Mouse (Mus musculus) adrenal gland, postnatal 4 days (tissue): ENCODE data around the gene Psmb11. TPM values are rescaled to one million over a fixed set of nuclear protein-coding genes. Genes with fewer than 3 reads are reported as not detected.
A peak's percentile ranks its signal among the peaks of the same experiment; 100 is the strongest.

Experiments used
- DNase-seq, 2 experiments: peaks; one replicate each; pipeline ENCODE4 v3.0.0; 2021 to 2022; ENCODE audit warnings: low spot score in 2 of 2, mixed read lengths in 2 of 2
- total RNA-seq, 2 experiments: library from RNA; stranded (reverse); gene quantifications; 2 replicates each; pipeline ENCODE4 v1.2.3; 2021

The Psmb11 gene
- total RNA-seq, 2 experiments from 2014 or later, result not detected

DNA sequence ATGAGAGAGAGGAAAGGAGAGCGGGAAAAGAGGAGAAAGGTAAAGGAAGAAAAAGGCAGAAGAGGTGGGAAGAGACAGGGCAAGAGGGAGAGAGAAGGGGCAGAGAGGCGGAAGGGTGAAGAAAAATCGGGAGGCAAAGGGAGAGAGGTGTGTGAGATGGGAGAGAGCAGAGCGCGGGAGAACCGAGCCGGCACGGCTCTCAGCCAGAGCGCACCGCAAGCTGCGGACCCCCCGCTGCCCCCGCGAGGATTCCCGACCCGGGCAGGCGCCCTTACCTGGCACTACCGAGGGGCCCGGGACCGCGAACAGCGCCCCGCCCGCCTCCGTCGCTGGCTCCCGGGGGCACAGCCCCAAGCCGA lies 19.7 kb downstream of the Psmb11 start, which contains the start of gene Gm17606:
Gm17606 (plus strand) TSS at position 7 of the 359 bp plus-strand sequence.
- DNase-seq, result no peak

- peak; percentile 70 to 80 for DNase-seq
These were observed 20.2 kb downstream of the Psmb11 start, which contains the start of gene Cdh24 for GRCm38 (mm10) chr14:54641305-54641969. Cdh24 (minus strand) TSS chr14:54641364.

- DNase-seq, result no peak
These were observed 21.2 kb downstream of the Psmb11 start for GRCm38 (mm10) chr14:54642224-54642944.

GRCm38 (mm10) chr14:54643011-54643410 lies 21.8 kb downstream of the Psmb11 start:
- no peak for DNase-seq

DNA sequence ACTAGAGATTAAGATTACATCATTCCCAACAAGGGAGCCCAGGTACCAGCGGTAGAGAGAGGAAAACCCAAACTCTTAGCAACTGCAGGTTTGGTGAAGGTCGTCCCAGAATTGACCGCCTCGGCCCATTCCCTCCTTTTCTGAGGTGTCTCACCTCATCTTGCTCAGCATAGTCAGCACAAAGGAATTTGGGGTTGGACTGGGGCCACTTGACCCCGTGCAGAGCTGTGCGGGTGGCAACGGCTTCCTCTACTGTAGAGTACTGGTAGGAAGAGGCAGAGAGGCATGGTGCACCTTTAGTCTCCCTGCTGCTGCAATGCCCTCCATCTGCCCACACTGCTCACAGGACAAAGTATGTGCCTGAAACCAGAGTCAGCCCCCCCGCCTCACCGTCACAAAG lies 23.1 kb downstream of the Psmb11 start:
- no peak for DNase-seq

- DNase-seq, result no peak
These were observed 25.2 kb downstream of the Psmb11 start for GRCm38 (mm10) chr14:54646455-54646854.

GRCm38 (mm10) chr14:54646898-54647636 lies 25.8 kb downstream of the Psmb11 start:
- DNase-seq, result no peak

DNA sequence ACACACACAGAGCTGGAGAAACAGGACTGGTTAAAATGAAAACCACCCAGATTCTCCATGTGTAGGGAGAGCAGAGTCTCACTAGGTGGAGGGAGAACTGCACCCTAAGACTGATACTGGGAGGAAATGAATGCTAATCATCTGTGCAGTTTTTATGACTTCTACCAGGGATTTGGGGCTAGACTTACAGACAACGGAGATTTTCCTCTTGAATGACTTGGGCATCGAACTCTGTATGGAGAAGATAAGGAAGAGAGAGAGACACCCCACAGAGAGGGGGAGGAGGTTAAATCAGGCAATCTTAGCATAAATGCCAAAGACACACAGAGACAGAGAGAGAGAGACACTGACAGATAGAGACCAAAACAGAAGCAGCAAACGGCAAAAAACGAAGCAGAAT lies 26.7 kb downstream of the Psmb11 start:
- DNase-seq, result no peak

DNA sequence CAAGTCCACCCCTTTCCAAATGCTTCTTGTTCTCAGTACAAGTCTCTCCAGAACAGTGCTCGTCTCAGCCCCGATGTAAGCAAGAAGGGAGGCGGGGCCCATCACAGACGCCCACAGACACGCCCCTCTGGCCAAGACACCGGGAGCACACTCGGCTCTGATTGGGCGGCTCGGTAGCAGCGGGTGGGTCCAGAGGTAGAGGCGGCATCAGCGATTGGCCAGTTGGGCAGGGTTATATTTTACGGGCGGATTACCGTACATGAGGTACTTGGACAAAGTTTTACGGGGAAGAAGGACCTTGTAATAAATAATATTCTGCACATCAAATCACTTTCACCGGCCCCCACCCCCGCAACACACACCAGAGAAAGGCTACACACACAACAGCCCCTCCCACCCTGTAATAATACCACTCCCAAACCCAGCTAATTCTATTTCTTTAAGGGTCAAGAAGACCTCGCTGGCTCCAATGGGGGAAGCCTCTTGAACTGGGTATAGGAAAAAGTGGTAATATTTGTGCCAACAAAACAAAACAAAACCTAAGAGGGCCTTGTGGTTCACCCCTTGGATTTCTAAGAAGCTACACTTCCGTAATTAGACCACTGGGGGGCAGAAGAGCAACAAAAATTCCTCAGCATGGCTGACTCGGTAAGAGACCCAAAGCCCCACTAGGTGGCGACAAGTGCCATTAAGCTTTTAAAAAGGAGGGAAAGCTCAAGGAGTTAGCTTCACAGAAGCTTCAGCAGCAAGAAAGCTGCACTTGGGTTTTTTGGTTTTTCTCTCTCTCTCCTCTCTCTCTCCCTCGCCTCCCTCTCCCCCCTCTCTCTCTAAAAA lies 29.6 kb downstream of the Psmb11 start:
- DNase-seq, result peak in 1 of 2 experiments; percentile 73

DNA sequence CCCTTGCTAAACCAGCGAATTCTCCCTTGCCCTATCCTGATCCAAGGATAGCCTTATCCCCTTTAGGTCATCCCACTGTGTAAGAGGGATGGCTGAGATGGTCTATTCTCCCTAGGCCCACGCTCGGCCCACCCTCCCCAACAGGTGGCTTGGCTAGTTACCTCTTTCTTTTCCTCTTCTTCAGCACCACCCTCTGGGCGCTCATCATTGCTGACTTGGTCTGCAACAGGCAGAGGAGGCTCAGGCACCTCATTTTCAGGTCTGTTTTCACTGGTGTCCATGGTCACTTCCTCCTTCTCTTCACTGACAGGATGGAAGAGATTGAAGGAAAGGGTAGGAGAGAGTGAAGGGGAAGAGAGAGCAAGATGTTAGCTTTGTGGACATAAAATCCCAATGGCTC lies 30.3 kb downstream of the Psmb11 start:
- no peak for DNase-seq

DNA sequence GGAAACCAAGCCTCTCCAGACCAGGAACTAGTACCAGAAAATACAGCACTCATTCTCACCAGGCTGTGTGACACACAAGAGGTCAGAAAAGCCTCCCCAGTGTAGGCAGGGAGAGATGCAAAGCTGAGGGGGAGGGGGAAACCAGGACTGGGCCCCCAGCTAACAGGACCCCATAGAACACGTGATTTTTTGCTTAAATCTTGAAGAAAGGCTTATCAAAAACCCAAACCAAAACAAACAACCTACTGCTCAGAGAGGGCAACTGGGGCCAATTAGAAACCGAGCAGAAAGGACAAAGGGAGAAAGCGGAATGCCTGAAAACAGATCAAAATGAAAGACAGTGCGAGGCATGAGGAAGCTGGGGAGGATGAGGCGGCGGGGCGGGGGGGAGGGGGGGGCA lies 31.6 kb downstream of the Psmb11 start:
- DNase-seq, result no peak

DNA sequence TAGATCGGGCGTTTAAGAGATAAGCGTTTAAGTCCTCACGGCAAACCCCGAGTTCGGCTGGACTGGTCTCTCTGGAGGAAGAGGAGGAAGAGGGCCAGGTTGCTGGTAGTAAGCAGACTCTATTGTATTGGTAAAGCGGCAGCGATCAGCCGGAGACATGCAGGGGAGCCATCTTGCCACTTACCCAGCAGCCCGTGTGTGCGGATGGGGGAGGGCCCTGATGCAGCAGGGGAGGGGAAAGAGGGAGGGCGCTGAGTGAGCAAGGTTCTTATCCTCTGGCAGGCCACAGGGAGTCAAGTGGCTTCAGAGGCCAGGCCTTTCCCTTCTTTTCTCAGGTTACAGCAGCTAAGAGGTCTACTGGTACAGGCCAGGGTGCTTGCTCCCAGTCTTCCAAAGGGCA lies 32.3 kb downstream of the Psmb11 start:
- peak; percentile 45 to 79 for DNase-seq

DNA sequence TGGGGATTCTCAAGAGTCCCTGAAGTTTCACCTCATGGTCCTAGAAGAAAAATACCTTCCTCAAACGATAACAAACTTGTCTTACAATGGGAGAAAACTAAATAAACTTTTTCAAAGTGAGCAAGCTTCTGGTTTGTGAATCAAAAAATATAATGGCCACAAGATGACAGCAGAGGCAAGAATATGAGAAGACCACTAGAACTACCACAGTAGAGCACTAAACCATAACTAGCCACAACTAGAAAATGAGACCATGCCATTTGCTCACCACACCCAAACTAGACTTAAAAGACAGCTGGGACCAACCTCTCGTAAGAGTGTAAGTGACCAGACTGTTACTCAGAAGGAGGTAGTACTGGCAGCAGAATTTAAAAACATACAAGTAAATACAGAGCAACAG lies 38.8 kb downstream of the Psmb11 start:
- no peak for DNase-seq

GRCm38 (mm10) chr14:54664477-54665222 lies 43.4 kb downstream of the Psmb11 start:
- no peak for DNase-seq

DNA sequence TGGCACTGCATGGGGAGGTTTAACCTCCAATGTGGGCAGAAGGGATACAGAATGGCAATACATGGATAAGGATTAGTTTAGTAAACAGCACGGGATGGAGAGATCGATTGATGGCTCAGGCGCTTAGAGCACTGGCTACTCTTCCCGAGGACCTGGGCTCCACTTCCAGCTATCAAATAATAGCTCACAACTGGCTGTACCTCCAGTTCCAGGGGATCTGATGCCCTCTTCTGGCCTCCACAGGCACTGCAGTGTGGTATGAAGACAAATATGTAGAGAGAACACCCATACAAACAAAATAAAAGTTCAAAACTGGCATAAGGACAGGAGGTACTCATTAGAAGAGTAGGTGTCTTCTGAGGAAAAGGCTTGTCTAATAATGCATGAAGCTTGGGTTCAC lies 48.1 kb downstream of the Psmb11 start:
- peak in 1 of 2 experiments; percentile 30 for DNase-seq

GRCm38 (mm10) chr14:54674317-54674716 lies 53.1 kb downstream of the Psmb11 start:
- no peak for DNase-seq

GRCm38 (mm10) chr14:54676290-54676689 lies 55.1 kb downstream of the Psmb11 start:
- DNase-seq, result no peak

- DNase-seq, result no peak
These were observed 57.5 kb downstream of the Psmb11 start for GRCm38 (mm10) chr14:54678657-54679304.
